Comparison of ENCODE assay signal across 8 mouse cellular contexts in genomic region chr1:71102344-71103173, GRCm38 (mm10). TPM values are rescaled to one million over a fixed set of nuclear protein-coding genes. Genes with fewer than 3 reads are reported as not detected.
A peak's percentile ranks its signal among the peaks of the same experiment; 100 is the strongest.
DNase-seq lines count a peak whose midpoint lies in the region; ATAC-seq and TF ChIP-seq lines count a peak whose summit lies in the region.

Gene Bard1 (minus strand): TSS chr1:71103146.

- TF ChIP-seq POLR2A in bone marrow, adult 2 months (IDR thresholded peaks at IDR 0.05; ENCODE audit: borderline replicate concordance, control insufficient read depth, low read depth, low read length): peak; percentile 94
- peak; percentile 57; the same call in 1 of the 2 replicates for TF ChIP-seq POLR2A in limb, embryonic 14.5 days (IDR thresholded peaks at IDR 0.05; ENCODE audit: borderline replicate concordance, extremely low read depth, insufficient read depth, insufficient read length)

- H3K36me3 ChIP-seq in embryonic facial prominence, embryonic 15.5 days: no peaks in the 10 kb centered on the region
- no peaks in the 10 kb centered on the region for H3K36me3 ChIP-seq in limb, embryonic 14.5 days (ENCODE audit: control insufficient read depth, insufficient read depth, low read length)
- no peaks in the 10 kb centered on the region for H3K36me3 ChIP-seq in midbrain, postnatal 0 days (ENCODE audit: insufficient read depth, low read length)

- H3K4me2 ChIP-seq in embryonic facial prominence, embryonic 15.5 days (replicated peaks): peak within 1 kb of the TSS; percentile 70
- H3K4me2 ChIP-seq in limb, embryonic 14.5 days (replicated peaks; ENCODE audit: low read depth, low read length, severe bottlenecking): peak within 1 kb of the TSS; percentile 63
- H3K4me2 ChIP-seq in midbrain, postnatal 0 days (ENCODE audit: low read depth, low read length, poor library complexity, severe bottlenecking): peak within 1 kb of the TSS; percentile 94

- H3K27ac ChIP-seq in bone marrow, adult 2 months (ENCODE audit: control insufficient read depth, insufficient read depth, low read depth, low read length, poor library complexity): peak within 1 kb of the TSS; percentile 87
- H3K27ac ChIP-seq in embryonic facial prominence, embryonic 15.5 days (replicated peaks): peak within 1 kb of the TSS; percentile 78
- peak within 1 kb of the TSS; percentile 70 for H3K27ac ChIP-seq in limb, embryonic 14.5 days (replicated peaks; ENCODE audit: low read depth, low read length)
- H3K27ac ChIP-seq in midbrain, postnatal 0 days (ENCODE audit: low read depth, low read length): no peak within 1 kb of the TSS

- no peaks in the 10 kb centered on the region for H3K9me3 ChIP-seq in embryonic facial prominence, embryonic 15.5 days (replicated peaks)
- no peaks in the 10 kb centered on the region for H3K9me3 ChIP-seq in limb, embryonic 14.5 days (ENCODE audit: control insufficient read depth, low read length)
- no peaks in the 10 kb centered on the region for H3K9me3 ChIP-seq in midbrain, postnatal 0 days (ENCODE audit: low read length)

- H3K9ac ChIP-seq in embryonic facial prominence, embryonic 15.5 days: peak within 1 kb of the TSS; percentile 40
- peak within 1 kb of the TSS; percentile 66 for H3K9ac ChIP-seq in limb, embryonic 14.5 days (ENCODE audit: low read depth, low read length, severe bottlenecking)
- H3K9ac ChIP-seq in midbrain, postnatal 0 days (replicated peaks; ENCODE audit: low read length, poor library complexity, severe bottlenecking): peak within 1 kb of the TSS; percentile 54

- TF ChIP-seq CTCF in bone marrow, adult 2 months (IDR thresholded peaks at IDR 0.05; ENCODE audit: control insufficient read depth, insufficient read depth, low read length): no peak; the same call in 1 of the 2 replicates
- TF ChIP-seq CTCF in midbrain, postnatal 0 days (IDR thresholded peaks at IDR 0.05): no peak

- ATAC-seq in embryonic facial prominence, embryonic 15.5 days (ENCODE audit: insufficient number of reproducible peaks, low FRiP score, low TSS enrichment, low read depth): peak; percentile 97
- peak; percentile 94 for ATAC-seq in limb, embryonic 14.5 days (ENCODE audit: low FRiP score, low read depth)
- ATAC-seq in midbrain, postnatal 0 days (ENCODE audit: low FRiP score): peak; percentile 92

- peak within 1 kb of the TSS; percentile 95 for H3K4me3 ChIP-seq in bone marrow, adult 2 months (replicated peaks; ENCODE audit: control insufficient read depth, low read depth, low read length)
- peak within 1 kb of the TSS; percentile 78 for H3K4me3 ChIP-seq in embryonic facial prominence, embryonic 15.5 days (replicated peaks)
- H3K4me3 ChIP-seq in limb, embryonic 14.5 days (replicated peaks; ENCODE audit: low read length): peak within 1 kb of the TSS; percentile 91
- peak within 1 kb of the TSS; percentile 83 for H3K4me3 ChIP-seq in midbrain, postnatal 0 days (ENCODE audit: low read depth, low read length)

- DNase-seq in 416B (ENCODE audit: low read depth): peak; percentile 99
- peak; percentile 93 for DNase-seq in heart, adult 8-10 months (ENCODE audit: low spot score)
- peak; percentile 98 for DNase-seq in kidney, adult 9 months
- DNase-seq in limb, embryonic 14.5 days (ENCODE audit: low spot score): peak; percentile 97
- DNase-seq in midbrain, postnatal 0 days (ENCODE audit: low spot score): peak; percentile 90
- peak; percentile 94 for DNase-seq in spleen, postnatal 14 days (ENCODE audit: low spot score in 2 of 2)

- WGBS in bone marrow, adult 2 months: under 1% methylated on average over 69 of the region's 69 CpGs
- under 1% methylated on average over 68 of the region's 69 CpGs for WGBS in embryonic facial prominence, embryonic 15.5 days
- under 1% methylated on average over 63 of the region's 69 CpGs for WGBS in limb, embryonic 14.5 days
- WGBS in midbrain, postnatal 0 days: under 1% methylated on average over 69 of the region's 69 CpGs

- H3K27me3 ChIP-seq in embryonic facial prominence, embryonic 15.5 days: no peaks in the 10 kb centered on the region
- H3K27me3 ChIP-seq in limb, embryonic 14.5 days (ENCODE audit: control insufficient read depth, insufficient read depth, low read length): no peaks in the 10 kb centered on the region
- no peaks in the 10 kb centered on the region for H3K27me3 ChIP-seq in midbrain, postnatal 0 days (ENCODE audit: insufficient read depth, low read length)

- peaks cover 3% of the 10 kb centered on the region; the same call in 1 of the 2 replicates for H3K4me1 ChIP-seq in bone marrow, adult 2 months (ENCODE audit: control insufficient read depth, insufficient read depth, low read length)
- H3K4me1 ChIP-seq in embryonic facial prominence, embryonic 15.5 days: no peaks in the 10 kb centered on the region
- peaks cover 9% of the 10 kb centered on the region; the same call in 1 of the 2 replicates for H3K4me1 ChIP-seq in limb, embryonic 14.5 days (ENCODE audit: control insufficient read depth, insufficient read depth, low read length)
- no peaks in the 10 kb centered on the region for H3K4me1 ChIP-seq in midbrain, postnatal 0 days (ENCODE audit: insufficient read depth, low read length)

RNA-seq across cellular contexts. Expression of gene Bard1, which starts in this region (rescaled TPM):
- polyA plus RNA-seq in bone marrow, adult 2 months (2011; ENCODE audit: insufficient read depth, insufficient read length, low replicate concordance, missing spikeins): 10.7 and 12.1 TPM in 2 replicates
- 1.6 and 1.8 TPM in 2 replicates for polyA plus RNA-seq in embryonic facial prominence, embryonic 15.5 days (2015; fragmentation: Nextera tagmentation; extraction: Ambion mirVana)
- under 1 TPM; 0.34 to 0.87 (median 0.65) TPM for total RNA-seq in heart, adult 8-10 months (2022)
- 8.5 and 9.7 TPM in 2 replicates for polyA plus RNA-seq in limb, embryonic 14.5 days (2012; rRNA removed)
- 2.1 and 2.7 TPM in 2 replicates for polyA plus RNA-seq in limb, embryonic 14.5 days (2014; fragmentation: Nextera tagmentation; extraction: Ambion mirVana)
- total RNA-seq in midbrain, postnatal 0 days (2014; rRNA removed): 1.8 and 2.4 TPM in 2 replicates
- polyA plus RNA-seq in midbrain, postnatal 0 days (2015; fragmentation: Nextera tagmentation; extraction: Ambion mirVana): 0.23 and 0.37 TPM in 2 replicates

Comparison
In these comparisons a context has a peak if more than half of its experiments do, and no peak if none do; other contexts are left out.
1. Peak in DNase-seq in heart, adult 8-10 months; RNA of the gene not detected or under 1 TPM.